Mouse (Mus musculus): ENCODE measurements around the gene Rasal2. TPM values are rescaled to one million over a fixed set of nuclear protein-coding genes. Genes with fewer than 3 reads are reported as not detected.

Rasal2 gene
- polyA plus RNA-seq, 1 experiment from 2014 or later, result 9.3 TPM

GRCm38 (mm10) chr1:157286561-157286960 lies 125.8 kb downstream of the Rasal2 start:
- Histone ChIP-seq H3K9ac (ENCODE audit: low read depth, low read length) (no peak overlapping the region), H3K36me3 (ENCODE audit: control insufficient read depth, insufficient read depth, low read length) (no peaks in the 10 kb centered on the region), H3K9me3 (ENCODE audit: control insufficient read depth, low read length) (no peaks in the 10 kb centered on the region), H3K4me1 (ENCODE audit: control insufficient read depth, insufficient read depth, low read length) (no peaks in the 10 kb centered on the region), H3K27me3 (ENCODE audit: control insufficient read depth, insufficient read depth, low read length) (no peaks in the 10 kb centered on the region), H3K4me2 (replicated peaks; ENCODE audit: low read depth, low read length) (no peak overlapping the region), H3K4me3 (ENCODE audit: low read length) (no peak overlapping the region), H3K27ac (ENCODE audit: low read depth, low read length) (no peak overlapping the region)
- no peak for ATAC-seq (ENCODE audit: low FRiP score, low TSS enrichment)
- WGBS, result 11% methylated on average over 4 of the region's 4 CpGs

GRCm38 (mm10) chr1:157285366-157285765 lies 127.0 kb downstream of the Rasal2 start:
- no peaks in the 10 kb centered on the region for H3K9me3 ChIP-seq (ENCODE audit: control insufficient read depth, low read length)
- no peak overlapping the region for H3K27ac ChIP-seq (ENCODE audit: low read depth, low read length)
- no peak overlapping the region for H3K9ac ChIP-seq (ENCODE audit: low read depth, low read length)
- no peak overlapping the region for H3K4me2 ChIP-seq (replicated peaks; ENCODE audit: low read depth, low read length)
- H3K4me3 ChIP-seq (ENCODE audit: low read length), result no peak overlapping the region
- H3K27me3 ChIP-seq (ENCODE audit: control insufficient read depth, insufficient read depth, low read length), result no peaks in the 10 kb centered on the region
- H3K4me1 ChIP-seq (ENCODE audit: control insufficient read depth, insufficient read depth, low read length), result no peaks in the 10 kb centered on the region
- WGBS, result 91% methylated on average over 3 of the region's 3 CpGs
- ATAC-seq (ENCODE audit: low FRiP score, low TSS enrichment), result no peak
- no peaks in the 10 kb centered on the region for H3K36me3 ChIP-seq (ENCODE audit: control insufficient read depth, insufficient read depth, low read length)

- Histone ChIP-seq H3K4me2 (replicated peaks; ENCODE audit: low read depth, low read length) (no peak overlapping the region), H3K9me3 (ENCODE audit: control insufficient read depth, low read length) (no peaks in the 10 kb centered on the region), H3K4me3 (ENCODE audit: low read length) (no peak overlapping the region), H3K27me3 (ENCODE audit: control insufficient read depth, insufficient read depth, low read length) (no peaks in the 10 kb centered on the region), H3K4me1 (ENCODE audit: control insufficient read depth, insufficient read depth, low read length) (no peaks in the 10 kb centered on the region), H3K9ac (ENCODE audit: low read depth, low read length) (no peak overlapping the region), H3K36me3 (ENCODE audit: control insufficient read depth, insufficient read depth, low read length) (no peaks in the 10 kb centered on the region), H3K27ac (ENCODE audit: low read depth, low read length) (no peak overlapping the region)
- no peak for ATAC-seq (ENCODE audit: low FRiP score, low TSS enrichment)
Measured at GRCm38 (mm10) chr1:157280781-157281180, 131.6 kb downstream of the Rasal2 start.

- Histone ChIP-seq H3K4me1 (ENCODE audit: control insufficient read depth, insufficient read depth, low read length) (no peaks in the 10 kb centered on the region), H3K27ac (ENCODE audit: low read depth, low read length) (no peak overlapping the region), H3K4me3 (ENCODE audit: low read length) (no peak overlapping the region), H3K9me3 (ENCODE audit: control insufficient read depth, low read length) (no peaks in the 10 kb centered on the region), H3K36me3 (ENCODE audit: control insufficient read depth, insufficient read depth, low read length) (no peaks in the 10 kb centered on the region), H3K9ac (ENCODE audit: low read depth, low read length) (no peak overlapping the region), H3K27me3 (ENCODE audit: control insufficient read depth, insufficient read depth, low read length) (no peaks in the 10 kb centered on the region), H3K4me2 (replicated peaks; ENCODE audit: low read depth, low read length) (no peak overlapping the region)
- no peak for ATAC-seq (ENCODE audit: low FRiP score, low TSS enrichment)
- WGBS, result 88% methylated on average over 4 of the region's 4 CpGs
Measured at GRCm38 (mm10) chr1:157275672-157276307, 136.6 kb downstream of the Rasal2 start.

GRCm38 (mm10) chr1:157267894-157268293 lies 144.5 kb downstream of the Rasal2 start:
- H3K27ac ChIP-seq (ENCODE audit: low read depth, low read length), result no peak overlapping the region
- no peak overlapping the region for H3K9ac ChIP-seq (ENCODE audit: low read depth, low read length)
- no peak for ATAC-seq (ENCODE audit: low FRiP score, low TSS enrichment)
- no peak overlapping the region for H3K4me2 ChIP-seq (replicated peaks; ENCODE audit: low read depth, low read length)
- H3K9me3 ChIP-seq (ENCODE audit: control insufficient read depth, low read length), result no peaks in the 10 kb centered on the region
- no peaks in the 10 kb centered on the region for H3K4me1 ChIP-seq (ENCODE audit: control insufficient read depth, insufficient read depth, low read length)
- WGBS, result 87% methylated on average over 3 of the region's 3 CpGs
- H3K4me3 ChIP-seq (ENCODE audit: low read length), result no peak overlapping the region
- no peaks in the 10 kb centered on the region for H3K36me3 ChIP-seq (ENCODE audit: control insufficient read depth, insufficient read depth, low read length)
- no peaks in the 10 kb centered on the region for H3K27me3 ChIP-seq (ENCODE audit: control insufficient read depth, insufficient read depth, low read length)

GRCm38 (mm10) chr1:157256562-157256961 lies 155.8 kb downstream of the Rasal2 start:
- Histone ChIP-seq H3K27me3 (ENCODE audit: control insufficient read depth, insufficient read depth, low read length) (no peaks in the 10 kb centered on the region), H3K4me2 (replicated peaks; ENCODE audit: low read depth, low read length) (no peak overlapping the region), H3K27ac (ENCODE audit: low read depth, low read length) (no peak overlapping the region), H3K4me1 (ENCODE audit: control insufficient read depth, insufficient read depth, low read length) (no peaks in the 10 kb centered on the region), H3K36me3 (ENCODE audit: control insufficient read depth, insufficient read depth, low read length) (no peaks in the 10 kb centered on the region), H3K4me3 (ENCODE audit: low read length) (no peak overlapping the region), H3K9ac (ENCODE audit: low read depth, low read length) (no peak overlapping the region), H3K9me3 (ENCODE audit: control insufficient read depth, low read length) (no peaks in the 10 kb centered on the region)
- no peak for ATAC-seq (ENCODE audit: low FRiP score, low TSS enrichment)
- 47% methylated on average over 4 of the region's 4 CpGs for WGBS

GRCm38 (mm10) chr1:157255776-157256175 lies 156.6 kb downstream of the Rasal2 start:
- Histone ChIP-seq H3K9me3 (ENCODE audit: control insufficient read depth, low read length) (no peaks in the 10 kb centered on the region), H3K27ac (ENCODE audit: low read depth, low read length) (no peak overlapping the region), H3K4me1 (ENCODE audit: control insufficient read depth, insufficient read depth, low read length) (no peaks in the 10 kb centered on the region), H3K27me3 (ENCODE audit: control insufficient read depth, insufficient read depth, low read length) (no peaks in the 10 kb centered on the region), H3K36me3 (ENCODE audit: control insufficient read depth, insufficient read depth, low read length) (no peaks in the 10 kb centered on the region), H3K4me2 (replicated peaks; ENCODE audit: low read depth, low read length) (no peak overlapping the region), H3K9ac (ENCODE audit: low read depth, low read length) (no peak overlapping the region), H3K4me3 (ENCODE audit: low read length) (no peak overlapping the region)
- no peak for ATAC-seq (ENCODE audit: low FRiP score, low TSS enrichment)
- 86% methylated on average over 1 of the region's 1 CpGs for WGBS

- H3K27ac ChIP-seq (ENCODE audit: low read depth, low read length), result no peak overlapping the region
- no peak overlapping the region for H3K4me3 ChIP-seq (ENCODE audit: low read length)
- no peaks in the 10 kb centered on the region for H3K4me1 ChIP-seq (ENCODE audit: control insufficient read depth, insufficient read depth, low read length)
- H3K27me3 ChIP-seq (ENCODE audit: control insufficient read depth, insufficient read depth, low read length), result no peaks in the 10 kb centered on the region
- ATAC-seq (ENCODE audit: low FRiP score, low TSS enrichment), result no peak
- no peaks in the 10 kb centered on the region for H3K36me3 ChIP-seq (ENCODE audit: control insufficient read depth, insufficient read depth, low read length)
- H3K9me3 ChIP-seq (ENCODE audit: control insufficient read depth, low read length), result no peaks in the 10 kb centered on the region
- H3K9ac ChIP-seq (ENCODE audit: low read depth, low read length), result no peak overlapping the region
- H3K4me2 ChIP-seq (replicated peaks; ENCODE audit: low read depth, low read length), result no peak overlapping the region
- 52% methylated on average over 9 of the region's 9 CpGs for WGBS
Measured at GRCm38 (mm10) chr1:157253600-157254490, 158.6 kb downstream of the Rasal2 start.

- WGBS, result 87% methylated on average over 3 of the region's 3 CpGs
- Histone ChIP-seq H3K27ac (ENCODE audit: low read depth, low read length) (no peak overlapping the region), H3K4me2 (replicated peaks; ENCODE audit: low read depth, low read length) (no peak overlapping the region), H3K27me3 (ENCODE audit: control insufficient read depth, insufficient read depth, low read length) (no peaks in the 10 kb centered on the region), H3K36me3 (ENCODE audit: control insufficient read depth, insufficient read depth, low read length) (no peaks in the 10 kb centered on the region), H3K9me3 (ENCODE audit: control insufficient read depth, low read length) (no peaks in the 10 kb centered on the region), H3K9ac (ENCODE audit: low read depth, low read length) (no peak overlapping the region), H3K4me1 (ENCODE audit: control insufficient read depth, insufficient read depth, low read length) (no peaks in the 10 kb centered on the region), H3K4me3 (ENCODE audit: low read length) (no peak overlapping the region)
- ATAC-seq (ENCODE audit: low FRiP score, low TSS enrichment), result no peak
Measured at GRCm38 (mm10) chr1:157248112-157248511, 164.3 kb downstream of the Rasal2 start.
